Mouse (Mus musculus): Measurements from ENCODE around the gene Pcdh17. TPM values are rescaled to one million over a fixed set of nuclear protein-coding genes. Genes with fewer than 3 reads are reported as not detected.

Pcdh17 gene
- polyA plus RNA-seq, 1 experiment from 2014 or later: 7.5 TPM

DNA sequence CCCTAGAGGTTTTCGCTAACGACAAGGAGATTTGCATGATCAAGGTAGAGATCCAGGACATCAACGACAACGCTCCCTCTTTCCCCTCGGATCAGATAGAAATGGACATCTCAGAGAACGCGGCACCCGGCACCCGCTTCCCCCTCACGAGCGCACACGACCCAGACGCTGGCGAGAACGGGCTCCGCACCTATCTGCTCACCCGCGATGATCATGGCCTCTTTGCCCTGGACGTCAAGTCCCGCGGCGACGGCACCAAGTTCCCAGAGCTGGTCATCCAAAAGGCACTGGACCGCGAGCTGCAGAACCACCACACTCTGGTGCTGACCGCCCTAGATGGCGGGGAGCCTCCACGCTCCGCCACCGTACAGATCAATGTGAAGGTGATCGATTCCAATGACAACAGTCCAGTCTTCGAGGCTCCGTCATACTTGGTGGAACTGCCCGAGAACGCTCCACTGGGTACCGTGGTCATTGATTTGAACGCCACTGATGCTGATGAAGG lies 3.1 kb downstream of the Pcdh17 start:
- no peak overlapping the region for H3K27ac ChIP-seq
- H3K4me2 ChIP-seq: peak overlapping the region; percentile 91
- H3K36me3 ChIP-seq: no peaks in the 10 kb centered on the region
- peaks cover 48% of the 10 kb centered on the region for H3K27me3 ChIP-seq
- no peaks in the 10 kb centered on the region for H3K9me3 ChIP-seq (replicated peaks)
- WGBS: 6% methylated on average over 37 of the region's 37 CpGs
- no peak for ATAC-seq (replicated peaks; ENCODE audit: low FRiP score)
- peaks cover 52% of the 10 kb centered on the region for H3K4me1 ChIP-seq
- no peak overlapping the region for H3K9ac ChIP-seq
- H3K4me3 ChIP-seq (replicated peaks): peak overlapping the region; percentile 59

DNA sequence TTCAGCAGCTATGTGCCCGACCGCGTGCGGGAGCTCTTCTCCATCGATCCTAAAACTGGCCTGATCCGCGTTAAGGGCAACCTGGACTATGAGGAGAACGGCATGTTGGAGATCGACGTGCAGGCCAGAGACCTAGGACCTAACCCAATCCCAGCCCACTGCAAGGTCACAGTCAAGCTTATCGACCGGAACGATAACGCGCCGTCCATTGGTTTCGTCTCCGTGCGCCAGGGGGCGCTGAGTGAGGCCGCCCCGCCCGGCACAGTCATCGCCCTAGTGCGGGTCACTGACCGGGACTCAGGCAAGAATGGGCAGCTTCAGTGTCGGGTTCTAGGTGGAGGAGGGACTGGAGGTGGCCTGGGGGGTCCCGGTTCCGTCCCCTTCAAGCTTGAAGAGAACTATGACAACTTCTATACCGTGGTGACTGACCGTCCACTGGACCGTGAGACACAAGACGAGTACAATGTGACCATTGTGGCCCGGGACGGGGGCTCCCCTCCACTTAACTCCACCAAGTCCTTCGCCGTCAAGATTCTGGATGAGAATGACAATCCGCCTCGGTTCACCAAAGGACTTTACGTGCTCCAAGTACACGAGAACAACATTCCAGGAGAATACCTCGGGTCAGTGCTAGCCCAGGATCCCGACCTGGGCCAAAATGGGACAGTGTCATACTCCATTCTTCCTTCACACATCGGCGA lies 3.7 kb downstream of the Pcdh17 start:
- peak overlapping the region; percentile 91 for H3K4me2 ChIP-seq
- no peak for ATAC-seq (replicated peaks; ENCODE audit: low FRiP score)
- H3K27me3 ChIP-seq: peaks cover 45% of the 10 kb centered on the region
- H3K4me1 ChIP-seq: peaks cover 51% of the 10 kb centered on the region
- H3K9ac ChIP-seq: no peak overlapping the region
- 8% methylated on average over 45 of the region's 45 CpGs for WGBS
- H3K36me3 ChIP-seq: no peaks in the 10 kb centered on the region
- no peak overlapping the region for H3K27ac ChIP-seq
- H3K4me3 ChIP-seq (replicated peaks): peak overlapping the region; percentile 59
- no peaks in the 10 kb centered on the region for H3K9me3 ChIP-seq (replicated peaks)

GRCm38 (mm10) chr14:84447661-84448380 lies 4.5 kb downstream of the Pcdh17 start:
- no peaks in the 10 kb centered on the region for H3K9me3 ChIP-seq (replicated peaks)
- no peak for ATAC-seq (replicated peaks; ENCODE audit: low FRiP score)
- H3K4me3 ChIP-seq (replicated peaks): peak overlapping the region; percentile 59
- no peak overlapping the region for H3K27ac ChIP-seq
- WGBS: 4% methylated on average over 45 of the region's 45 CpGs
- peaks cover 50% of the 10 kb centered on the region for H3K4me1 ChIP-seq
- H3K9ac ChIP-seq: no peak overlapping the region
- H3K4me2 ChIP-seq: peak overlapping the region; percentile 91
- H3K36me3 ChIP-seq: no peaks in the 10 kb centered on the region
- H3K27me3 ChIP-seq: peaks cover 45% of the 10 kb centered on the region

DNA sequence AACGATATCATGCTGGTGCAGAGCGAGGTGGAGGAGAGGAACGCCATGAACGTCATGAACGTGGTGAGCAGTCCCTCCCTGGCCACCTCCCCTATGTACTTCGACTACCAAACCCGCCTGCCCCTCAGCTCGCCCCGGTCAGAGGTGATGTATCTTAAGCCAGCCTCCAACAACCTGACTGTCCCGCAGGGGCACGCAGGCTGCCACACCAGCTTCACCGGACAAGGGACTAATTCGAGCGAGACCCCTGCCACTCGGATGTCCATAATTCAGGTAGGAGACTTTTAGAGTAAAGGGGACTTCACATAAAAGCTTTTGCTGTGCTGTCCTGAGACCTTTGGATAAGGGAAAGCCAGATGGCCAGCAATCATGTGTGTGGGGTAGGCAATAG lies 5.0 kb downstream of the Pcdh17 start:
- no peaks in the 10 kb centered on the region for H3K9me3 ChIP-seq (replicated peaks)
- H3K27me3 ChIP-seq: peaks cover 45% of the 10 kb centered on the region
- WGBS: 2% methylated on average over 15 of the region's 15 CpGs
- no peak overlapping the region for H3K9ac ChIP-seq
- peak overlapping the region; percentile 59 for H3K4me3 ChIP-seq (replicated peaks)
- H3K27ac ChIP-seq: no peak overlapping the region
- H3K4me2 ChIP-seq: peak overlapping the region; percentile 91
- ATAC-seq (replicated peaks; ENCODE audit: low FRiP score): no peak
- no peaks in the 10 kb centered on the region for H3K36me3 ChIP-seq
- H3K4me1 ChIP-seq: peaks cover 50% of the 10 kb centered on the region

GRCm38 (mm10) chr14:84454074-84454845 lies 10.9 kb downstream of the Pcdh17 start:
- no peaks in the 10 kb centered on the region for H3K9me3 ChIP-seq (replicated peaks)
- no peak overlapping the region for H3K27ac ChIP-seq
- H3K36me3 ChIP-seq: no peaks in the 10 kb centered on the region
- 40% methylated on average over 4 of the region's 4 CpGs for WGBS
- H3K27me3 ChIP-seq: peaks cover 5% of the 10 kb centered on the region; the same call in 1 of the 2 replicates
- H3K4me2 ChIP-seq: no peak overlapping the region
- H3K4me1 ChIP-seq: no peaks in the 10 kb centered on the region
- no peak overlapping the region for H3K9ac ChIP-seq
- no peak overlapping the region for H3K4me3 ChIP-seq (replicated peaks)
- ATAC-seq (replicated peaks; ENCODE audit: low FRiP score): no peak

DNA sequence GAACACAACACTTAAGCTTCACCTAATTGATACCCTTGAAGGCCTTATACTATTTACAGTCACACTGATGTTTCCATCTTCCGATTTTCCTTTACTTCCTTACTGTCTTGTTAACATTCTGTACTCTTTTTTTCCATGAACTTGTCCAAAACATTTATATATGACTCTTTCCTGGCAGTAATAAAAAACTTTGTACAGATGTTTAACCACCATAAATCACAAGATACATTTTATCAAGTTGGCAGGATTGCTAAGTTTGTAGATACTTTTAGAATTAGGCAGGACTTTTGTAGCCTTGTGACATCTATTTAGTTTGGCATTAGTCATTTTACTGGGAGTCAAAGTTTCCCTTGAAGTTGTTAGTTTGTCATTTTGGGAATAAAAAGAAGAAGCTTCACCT lies 32.1 kb downstream of the Pcdh17 start:
- Histone ChIP-seq H3K27ac (no peak overlapping the region), H3K4me1 (no peaks in the 10 kb centered on the region), H3K27me3 (no peaks in the 10 kb centered on the region), H3K4me3 (replicated peaks) (no peak overlapping the region), H3K4me2 (no peak overlapping the region), H3K36me3 (no peaks in the 10 kb centered on the region), H3K9me3 (replicated peaks) (no peaks in the 10 kb centered on the region), H3K9ac (no peak overlapping the region)
- 57% methylated on average over 1 of the region's 1 CpGs for WGBS
- ATAC-seq (replicated peaks; ENCODE audit: low FRiP score): no peak

DNA sequence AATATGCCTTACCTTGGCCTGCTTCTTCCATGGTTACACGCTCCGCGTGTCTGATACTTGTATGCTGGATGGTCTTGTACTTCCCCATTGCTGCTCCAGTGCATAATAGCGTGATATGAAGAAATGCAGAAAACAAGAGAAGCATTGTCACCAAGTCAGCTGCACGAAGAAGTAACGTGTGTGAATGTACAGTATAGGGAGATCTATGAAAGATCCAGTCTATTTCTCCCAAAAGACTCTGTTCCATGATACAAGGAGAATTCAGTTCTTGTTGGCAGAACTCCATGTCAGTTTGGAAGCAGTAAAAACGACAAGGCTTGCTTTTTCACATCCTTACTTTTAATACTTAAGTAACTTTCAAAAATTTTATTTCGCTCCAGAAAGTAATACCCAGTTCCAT lies 33.0 kb downstream of the Pcdh17 start:
- WGBS: 88% methylated on average over 8 of the region's 8 CpGs
- Histone ChIP-seq H3K9ac (no peak overlapping the region), H3K9me3 (replicated peaks) (no peaks in the 10 kb centered on the region), H3K27me3 (no peaks in the 10 kb centered on the region), H3K4me3 (replicated peaks) (no peak overlapping the region), H3K4me2 (no peak overlapping the region), H3K27ac (no peak overlapping the region), H3K36me3 (no peaks in the 10 kb centered on the region), H3K4me1 (no peaks in the 10 kb centered on the region)
- no peak for ATAC-seq (replicated peaks; ENCODE audit: low FRiP score)

GRCm38 (mm10) chr14:84476906-84477305 lies 33.5 kb downstream of the Pcdh17 start:
- ATAC-seq (replicated peaks; ENCODE audit: low FRiP score): no peak
- Histone ChIP-seq H3K36me3 (no peaks in the 10 kb centered on the region), H3K4me1 (no peaks in the 10 kb centered on the region), H3K27ac (no peak overlapping the region), H3K4me2 (no peak overlapping the region), H3K9ac (no peak overlapping the region), H3K27me3 (no peaks in the 10 kb centered on the region), H3K4me3 (replicated peaks) (no peak overlapping the region), H3K9me3 (replicated peaks) (no peaks in the 10 kb centered on the region)
- 85% methylated on average over 4 of the region's 4 CpGs for WGBS

- H3K9ac ChIP-seq: no peak overlapping the region
- no peak overlapping the region for H3K27ac ChIP-seq
- no peak overlapping the region for H3K4me2 ChIP-seq
- WGBS: 72% methylated on average over 13 of the region's 13 CpGs
- H3K4me3 ChIP-seq (replicated peaks): no peak overlapping the region
- H3K4me1 ChIP-seq: no peaks in the 10 kb centered on the region
- H3K9me3 ChIP-seq (replicated peaks): no peaks in the 10 kb centered on the region
- ATAC-seq (replicated peaks; ENCODE audit: low FRiP score): no peak
- H3K27me3 ChIP-seq: no peaks in the 10 kb centered on the region
- H3K36me3 ChIP-seq: no peaks in the 10 kb centered on the region
These were observed 34.0 kb downstream of the Pcdh17 start for GRCm38 (mm10) chr14:84477411-84477810.

DNA sequence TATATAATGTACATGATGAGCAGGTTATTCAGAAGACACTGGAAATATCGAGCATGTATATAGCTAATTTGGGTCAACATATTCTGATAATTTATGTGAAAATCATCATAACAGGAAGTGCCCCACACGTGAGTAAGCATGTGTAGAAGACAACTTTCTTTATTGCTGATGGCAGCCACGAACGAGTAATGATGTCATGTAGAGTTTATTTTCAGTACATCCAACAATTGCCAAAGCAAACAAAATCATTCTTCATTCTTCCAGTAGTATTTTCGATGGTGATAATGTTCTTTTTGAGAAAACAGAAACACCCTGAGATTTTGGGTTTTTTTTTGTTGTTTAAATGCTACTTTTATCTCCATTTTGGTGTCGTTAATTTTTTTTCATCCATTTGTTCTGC lies 37.2 kb downstream of the Pcdh17 start:
- Histone ChIP-seq H3K4me1 (no peaks in the 10 kb centered on the region), H3K4me2 (no peak overlapping the region), H3K27ac (no peak overlapping the region), H3K9ac (no peak overlapping the region), H3K9me3 (replicated peaks) (no peaks in the 10 kb centered on the region), H3K27me3 (no peaks in the 10 kb centered on the region), H3K4me3 (replicated peaks) (no peak overlapping the region), H3K36me3 (no peaks in the 10 kb centered on the region)
- 50% methylated on average over 6 of the region's 6 CpGs for WGBS
- ATAC-seq (replicated peaks; ENCODE audit: low FRiP score): no peak

- 66% methylated on average over 4 of the region's 4 CpGs for whole genome bisulfite sequencing
These were observed 41.0 kb downstream of the Pcdh17 start for GRCm38 (mm10) chr14:84484350-84484749.

DNA sequence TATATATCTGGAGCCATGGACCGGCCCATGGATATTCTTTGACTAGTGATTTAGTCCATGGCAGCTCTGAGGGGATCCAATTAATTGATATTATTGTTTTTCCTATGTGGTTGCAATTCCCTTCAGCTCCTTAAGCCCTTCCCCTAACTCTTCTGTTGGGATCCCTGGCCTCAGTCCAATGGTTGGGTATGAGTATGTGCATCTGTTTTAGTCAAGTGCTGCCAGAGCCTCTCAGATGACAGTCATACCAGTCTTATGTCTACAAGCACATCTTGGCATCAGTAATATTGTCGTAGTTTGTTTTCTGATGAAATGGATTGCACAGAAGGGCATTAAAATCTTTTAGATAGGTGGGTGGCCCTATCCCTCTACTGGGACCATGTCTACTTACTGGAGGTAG lies 67.6 kb downstream of the Pcdh17 start:
- Histone ChIP-seq H3K4me1 (no peaks in the 10 kb centered on the region), H3K4me3 (replicated peaks) (no peak overlapping the region), H3K27me3 (no peaks in the 10 kb centered on the region), H3K9me3 (replicated peaks) (no peaks in the 10 kb centered on the region), H3K9ac (no peak overlapping the region), H3K27ac (no peak overlapping the region), H3K4me2 (no peak overlapping the region), H3K36me3 (no peaks in the 10 kb centered on the region)
- ATAC-seq (replicated peaks; ENCODE audit: low FRiP score): no peak
- 91% methylated on average over 2 of the region's 2 CpGs for WGBS

More at GRCm38 (mm10) chr14:84484350-84484749, 41.0 kb downstream of the Pcdh17 start:
- H3K4me3 ChIP-seq (replicated peaks): no peak overlapping the region
- no peak overlapping the region for H3K9ac ChIP-seq
- ATAC-seq (replicated peaks; ENCODE audit: low FRiP score): no peak
- no peaks in the 10 kb centered on the region for H3K36me3 ChIP-seq
- no peak overlapping the region for H3K27ac ChIP-seq
- no peaks in the 10 kb centered on the region for H3K9me3 ChIP-seq (replicated peaks)
- no peak overlapping the region for H3K4me2 ChIP-seq
- H3K27me3 ChIP-seq: no peaks in the 10 kb centered on the region
- H3K4me1 ChIP-seq: no peaks in the 10 kb centered on the region

Data from kidney, embryonic 15.5 days (tissue).